Mouse (Mus musculus): Measurements from ENCODE around the gene Nwd1.

Nwd1 gene

GRCm38 (mm10) chr8:72698349-72698926 lies 51.9 kb downstream of the Nwd1 start:
- DNase-seq (ENCODE audit: low read depth, low spot score) = no peak

GRCm38 (mm10) chr8:72712569-72712968 lies 66.1 kb downstream of the Nwd1 start:
- DNase-seq (ENCODE audit: low read depth, low spot score) = no peak

- no peak for DNase-seq (ENCODE audit: low read depth, low spot score)
These were observed 70.1 kb downstream of the Nwd1 start for GRCm38 (mm10) chr8:72716594-72716993.

GRCm38 (mm10) chr8:72720541-72720940 lies 74.0 kb downstream of the Nwd1 start:
- no peak for DNase-seq (ENCODE audit: low read depth, low spot score)

GRCm38 (mm10) chr8:72722769-72723650 lies 76.5 kb downstream of the Nwd1 start, which contains the start of gene Sin3b:
TSS of gene Sin3b (plus strand) at chr8:72723285.
- DNase-seq (ENCODE audit: low read depth, low spot score) = peak; percentile 93

- peak; percentile 31 for DNase-seq (ENCODE audit: low read depth, low spot score)
These were observed 77.1 kb downstream of the Nwd1 start for GRCm38 (mm10) chr8:72723651-72724001.

- DNase-seq (ENCODE audit: low read depth, low spot score) = no peak
These were observed 82.1 kb downstream of the Nwd1 start for GRCm38 (mm10) chr8:72728636-72729035.

- DNase-seq (ENCODE audit: low read depth, low spot score) = no peak
These were observed 88.5 kb downstream of the Nwd1 start for GRCm38 (mm10) chr8:72735001-72735400.

GRCm38 (mm10) chr8:72736868-72737267 lies 90.4 kb downstream of the Nwd1 start:
- DNase-seq (ENCODE audit: low read depth, low spot score) = no peak

GRCm38 (mm10) chr8:72746061-72746460 lies 99.5 kb downstream of the Nwd1 start:
- DNase-seq (ENCODE audit: low read depth, low spot score) = peak; percentile 68

GRCm38 (mm10) chr8:72749846-72750245 lies 103.3 kb downstream of the Nwd1 start:
- no peak for DNase-seq (ENCODE audit: low read depth, low spot score)

GRCm38 (mm10) chr8:72750266-72750665 lies 103.8 kb downstream of the Nwd1 start:
- no peak for DNase-seq (ENCODE audit: low read depth, low spot score)

GRCm38 (mm10) chr8:72751126-72751525 lies 104.6 kb downstream of the Nwd1 start:
- DNase-seq (ENCODE audit: low read depth, low spot score) = no peak

GRCm38 (mm10) chr8:72752289-72752688 lies 105.8 kb downstream of the Nwd1 start:
- no peak for DNase-seq (ENCODE audit: low read depth, low spot score)

- DNase-seq (ENCODE audit: low read depth, low spot score) = no peak
These were observed 106.7 kb downstream of the Nwd1 start for GRCm38 (mm10) chr8:72753165-72753564.

GRCm38 (mm10) chr8:72753781-72754180 lies 107.3 kb downstream of the Nwd1 start:
- no peak for DNase-seq (ENCODE audit: low read depth, low spot score)

GRCm38 (mm10) chr8:72756031-72756430 lies 109.5 kb downstream of the Nwd1 start:
- DNase-seq (ENCODE audit: low read depth, low spot score) = no peak

GRCm38 (mm10) chr8:72756771-72757390 lies 110.4 kb downstream of the Nwd1 start:
- no peak for DNase-seq (ENCODE audit: low read depth, low spot score)

- DNase-seq (ENCODE audit: low read depth, low spot score) = no peak
These were observed 111.1 kb downstream of the Nwd1 start for GRCm38 (mm10) chr8:72757426-72758195.

- peak; percentile 31 for DNase-seq (ENCODE audit: low read depth, low spot score)
These were observed 111.8 kb downstream of the Nwd1 start for GRCm38 (mm10) chr8:72758310-72758709.

- no peak for DNase-seq (ENCODE audit: low read depth, low spot score)
These were observed 113.7 kb downstream of the Nwd1 start for GRCm38 (mm10) chr8:72760216-72760615.

All from 3T3-L1 (cell line).